Mouse (Mus musculus) heart, postnatal 14 days (tissue): ENCODE results near the gene Plxnd1. TPM values are rescaled to one million over a fixed set of nuclear protein-coding genes. Genes with fewer than 3 reads are reported as not detected.
A peak's percentile ranks its signal among the peaks of the same experiment; 100 is the strongest.

ENCODE experiments used
- DNase-seq, 2 experiments: peaks; one replicate each; pipeline ENCODE4 v3.0.0; 2021 to 2022
- intact Hi-C: fragments of 180-260 bp; cut with DNase I; formaldehyde crosslinking; loops from one replicate; pipeline ENCODE4 v1.15.1; 2025
- total RNA-seq, 2 experiments: library from RNA; stranded (reverse); gene quantifications; 2 replicates each; pipeline ENCODE4 v1.2.3; 2021

Gene Plxnd1
- total RNA-seq, 2 experiments from 2014 or later: 113 to 133 TPM

- intact Hi-C loops: no loop called here
- no peak for DNase-seq
These were observed 7.7 kb upstream of the Plxnd1 start for GRCm38 (mm10) chr6:116002311-116003104.

GRCm38 (mm10) chr6:116000851-116001250, 6.0 kb upstream of the Plxnd1 start:
- no peak for DNase-seq
- intact Hi-C loops: no loop called here

- intact Hi-C loops: no loop called here
These were observed 4.4 kb upstream of the Plxnd1 start for GRCm38 (mm10) chr6:115999227-115999626.

GRCm38 (mm10) chr6:115998758-115999157, 4.0 kb upstream of the Plxnd1 start:
- DNase-seq: no peak
- intact Hi-C loops: no loop called here

More at GRCm38 (mm10) chr6:115999227-115999626, 4.4 kb upstream of the Plxnd1 start:
- DNase-seq: peak in 1 of 2 experiments; percentile 23

GRCm38 (mm10) chr6:115997726-115998311, 3.0 kb upstream of the Plxnd1 start:
- intact Hi-C loops: no loop called here
- peak in 1 of 2 experiments; percentile 16 for DNase-seq

GRCm38 (mm10) chr6:115996171-115996851, 1.5 kb upstream of the Plxnd1 start:
- intact Hi-C loops: no loop called here
- peak; percentile 61 to 72 for DNase-seq

GRCm38 (mm10) chr6:115995531-115995941, 731 bp upstream of the Plxnd1 start:
- intact Hi-C loops: loop anchor here (1.0 kb wide), 1 partner anchor 12 kb away; no protein-coding TSS in a partner anchor
- DNase-seq: no peak

GRCm38 (mm10) chr6:115994146-115994876, 494 bp downstream of the Plxnd1 start:
- peak in 1 of 2 experiments; percentile 57 for DNase-seq
- intact Hi-C loops: loop anchor here (5.0 kb wide), 1 partner anchor 142 kb away; the partner anchor contains the start of genes Ift122 and Mbd4

- peak in 1 of 2 experiments; percentile 58 for DNase-seq
- intact Hi-C loops: loop anchor here (2.0 to 5.0 kb wide), 2 partner anchors 31 to 141 kb away; partner anchors contain the start of genes Ift122 and Mbd4
These were observed 1.2 kb downstream of the Plxnd1 start for GRCm38 (mm10) chr6:115993463-115994145.

GRCm38 (mm10) chr6:115992981-115993380, 1.8 kb downstream of the Plxnd1 start:
- no peak for DNase-seq

GRCm38 (mm10) chr6:115991881-115992620, 2.8 kb downstream of the Plxnd1 start:
- DNase-seq: no peak
- intact Hi-C loops: loop anchor here (2.0 to 5.0 kb wide), 2 partner anchors 29 to 140 kb away; partner anchors contain the start of genes Ift122 and Mbd4

More at GRCm38 (mm10) chr6:115992981-115993380, 1.8 kb downstream of the Plxnd1 start:
- intact Hi-C loops: loop anchor here (2.0 to 5.0 kb wide), 2 partner anchors 30 to 141 kb away; partner anchors contain the start of genes Ift122 and Mbd4

- DNase-seq: peak in 1 of 2 experiments; percentile 52
- intact Hi-C loops: loop anchor here (5.0 kb wide), 1 partner anchor 139 kb away; the partner anchor contains the start of genes Ift122 and Mbd4
These were observed 3.5 kb downstream of the Plxnd1 start for GRCm38 (mm10) chr6:115991108-115991880.

GRCm38 (mm10) chr6:115990479-115990878, 4.3 kb downstream of the Plxnd1 start:
- intact Hi-C loops: loop anchor here (5.0 kb wide), 1 partner anchor 138 kb away; the partner anchor contains the start of genes Ift122 and Mbd4
- no peak for DNase-seq

GRCm38 (mm10) chr6:115990056-115990455, 4.7 kb downstream of the Plxnd1 start:
- DNase-seq: no peak
- intact Hi-C loops: loop anchor here (5.0 kb wide), 1 partner anchor 138 kb away; the partner anchor contains the start of genes Ift122 and Mbd4

- intact Hi-C loops: loop anchor here (5.0 kb wide), 1 partner anchor 137 kb away; the partner anchor contains the start of genes Ift122 and Mbd4
- no peak for DNase-seq
These were observed 5.2 kb downstream of the Plxnd1 start for GRCm38 (mm10) chr6:115989607-115990006.

- DNase-seq: no peak
These were observed 5.8 kb downstream of the Plxnd1 start for GRCm38 (mm10) chr6:115989032-115989431.

GRCm38 (mm10) chr6:115987096-115987747, 7.6 kb downstream of the Plxnd1 start:
- intact Hi-C loops: no loop called here
- no peak for DNase-seq

More at GRCm38 (mm10) chr6:115989032-115989431, 5.8 kb downstream of the Plxnd1 start:
- intact Hi-C loops: no loop called here
